Mouse (Mus musculus): ENCODE results near the gene Bub1.

GRCm38 (mm10) chr2:127791919-127792603, 39.6 kb downstream of the Bub1 start, which contains the start of gene Mtln:
- no peak for TF ChIP-seq CTCF (IDR thresholded peaks at IDR 0.05; ENCODE audit: insufficient read depth, low read depth, low read length)
- TF ChIP-seq POLR2A (IDR thresholded peaks at IDR 0.05; ENCODE audit: insufficient read depth, low read depth, low read length), result peak; percentile 56; the same call in 1 of the 2 replicates

All from olfactory bulb, adult 2 months (tissue).